Mouse (Mus musculus): ENCODE measurements around the gene Pnpo. TPM values are rescaled to one million over a fixed set of nuclear protein-coding genes. Genes with fewer than 3 reads are reported as not detected.
A peak's percentile ranks its signal among the peaks of the same experiment; 100 is the strongest.

Gene Pnpo
- polyA plus RNA-seq, 1 experiment from 2014 or later, result 26.7 TPM

- DNase-seq (ENCODE audit: low spot score) (no peak), ATAC-seq (replicated peaks; ENCODE audit: insufficient number of reproducible peaks, low FRiP score, low TSS enrichment, low read depth) (no peak)
- 74% methylated on average over 11 of the region's 11 CpGs for WGBS
- no peak overlapping the region for H3K27ac ChIP-seq (replicated peaks; ENCODE audit: low read depth, low read length)
- H3K4me2 ChIP-seq (ENCODE audit: low read depth, low read length), result no peak overlapping the region
- H3K27me3 ChIP-seq (ENCODE audit: control insufficient read depth, insufficient read depth, low read length), result no peaks in the 10 kb centered on the region; the same call in 1 of the 2 replicates
- H3K4me1 ChIP-seq (ENCODE audit: control insufficient read depth, insufficient read depth, low read length), result no peaks in the 10 kb centered on the region
- no peak overlapping the region for H3K9ac ChIP-seq (replicated peaks; ENCODE audit: low read length)
- no peaks in the 10 kb centered on the region for H3K36me3 ChIP-seq (replicated peaks; ENCODE audit: control insufficient read depth, insufficient read depth, low read depth, low read length)
- no peak overlapping the region for H3K4me3 ChIP-seq (ENCODE audit: low read depth, low read length)
- no peaks in the 10 kb centered on the region for H3K9me3 ChIP-seq (replicated peaks; ENCODE audit: control insufficient read depth, low read length)
Observed at GRCm38 (mm10) chr11:96924861-96925260, 18.9 kb downstream of the Pnpo start.

GRCm38 (mm10) chr11:96919003-96919402, 24.8 kb downstream of the Pnpo start:
- no peak overlapping the region for H3K4me3 ChIP-seq (ENCODE audit: low read depth, low read length)
- H3K9me3 ChIP-seq (replicated peaks; ENCODE audit: control insufficient read depth, low read length), result no peaks in the 10 kb centered on the region
- no peak overlapping the region for H3K4me2 ChIP-seq (ENCODE audit: low read depth, low read length)
- H3K9ac ChIP-seq (replicated peaks; ENCODE audit: low read length), result no peak overlapping the region
- no peaks in the 10 kb centered on the region for H3K36me3 ChIP-seq (replicated peaks; ENCODE audit: control insufficient read depth, insufficient read depth, low read depth, low read length)
- no peaks in the 10 kb centered on the region; the same call in 1 of the 2 replicates for H3K4me1 ChIP-seq (ENCODE audit: control insufficient read depth, insufficient read depth, low read length)
- H3K27me3 ChIP-seq (ENCODE audit: control insufficient read depth, insufficient read depth, low read length), result no peaks in the 10 kb centered on the region
- H3K27ac ChIP-seq (replicated peaks; ENCODE audit: low read depth, low read length), result no peak overlapping the region
- WGBS, result 69% methylated on average over 6 of the region's 6 CpGs
- no peak for DNase-seq (ENCODE audit: low spot score)
- no peak for ATAC-seq (replicated peaks; ENCODE audit: insufficient number of reproducible peaks, low FRiP score, low TSS enrichment, low read depth)

- ATAC-seq (replicated peaks; ENCODE audit: insufficient number of reproducible peaks, low FRiP score, low TSS enrichment, low read depth), result no peak
- H3K27ac ChIP-seq (replicated peaks; ENCODE audit: low read depth, low read length), result no peak overlapping the region
- WGBS, result 91% methylated on average over 6 of the region's 6 CpGs
- H3K4me3 ChIP-seq (ENCODE audit: low read depth, low read length), result no peak overlapping the region
- no peaks in the 10 kb centered on the region for H3K36me3 ChIP-seq (replicated peaks; ENCODE audit: control insufficient read depth, insufficient read depth, low read depth, low read length)
- no peak for DNase-seq (ENCODE audit: low spot score)
- no peak overlapping the region for H3K4me2 ChIP-seq (ENCODE audit: low read depth, low read length)
- no peak overlapping the region for H3K9ac ChIP-seq (replicated peaks; ENCODE audit: low read length)
- H3K27me3 ChIP-seq (ENCODE audit: control insufficient read depth, insufficient read depth, low read length), result no peaks in the 10 kb centered on the region
- H3K9me3 ChIP-seq (replicated peaks; ENCODE audit: control insufficient read depth, low read length), result no peaks in the 10 kb centered on the region
- no peaks in the 10 kb centered on the region; the same call in 1 of the 2 replicates for H3K4me1 ChIP-seq (ENCODE audit: control insufficient read depth, insufficient read depth, low read length)
Observed at GRCm38 (mm10) chr11:96917415-96917814, 26.4 kb downstream of the Pnpo start.

GRCm38 (mm10) chr11:96916885-96917396, 26.8 kb downstream of the Pnpo start:
- DNase-seq (ENCODE audit: low spot score) (no peak), ATAC-seq (replicated peaks; ENCODE audit: insufficient number of reproducible peaks, low FRiP score, low TSS enrichment, low read depth) (no peak; the same call in 1 of the 2 replicates)
- Histone ChIP-seq H3K9me3 (replicated peaks; ENCODE audit: control insufficient read depth, low read length) (no peaks in the 10 kb centered on the region), H3K27ac (replicated peaks; ENCODE audit: low read depth, low read length) (no peak overlapping the region), H3K27me3 (ENCODE audit: control insufficient read depth, insufficient read depth, low read length) (no peaks in the 10 kb centered on the region), H3K4me2 (ENCODE audit: low read depth, low read length) (peak overlapping the region; percentile 34), H3K4me1 (ENCODE audit: control insufficient read depth, insufficient read depth, low read length) (no peaks in the 10 kb centered on the region; the same call in 1 of the 2 replicates), H3K9ac (replicated peaks; ENCODE audit: low read length) (peak overlapping the region; percentile 39), H3K36me3 (replicated peaks; ENCODE audit: control insufficient read depth, insufficient read depth, low read depth, low read length) (no peaks in the 10 kb centered on the region), H3K4me3 (ENCODE audit: low read depth, low read length) (peak overlapping the region; percentile 16; the same call in 1 of the 2 replicates)
- 32% methylated on average over 12 of the region's 13 CpGs for WGBS

GRCm38 (mm10) chr11:96916044-96916884, 27.5 kb downstream of the Pnpo start, which contains the start of gene Cdk5rap3:
Gene Cdk5rap3 (minus strand): TSS chr11:96916496.
- peak; percentile 96 for ATAC-seq (replicated peaks; ENCODE audit: insufficient number of reproducible peaks, low FRiP score, low TSS enrichment, low read depth)
- under 1% methylated on average over 55 of the region's 55 CpGs for WGBS

GRCm38 (mm10) chr11:96912682-96913081, 31.1 kb downstream of the Pnpo start:
- Histone ChIP-seq H3K36me3 (replicated peaks; ENCODE audit: control insufficient read depth, insufficient read depth, low read depth, low read length) (no peaks in the 10 kb centered on the region; the same call in 1 of the 2 replicates), H3K4me1 (ENCODE audit: control insufficient read depth, insufficient read depth, low read length) (no peaks in the 10 kb centered on the region; the same call in 1 of the 2 replicates), H3K9me3 (replicated peaks; ENCODE audit: control insufficient read depth, low read length) (no peaks in the 10 kb centered on the region), H3K9ac (replicated peaks; ENCODE audit: low read length) (no peak overlapping the region), H3K27ac (replicated peaks; ENCODE audit: low read depth, low read length) (no peak overlapping the region), H3K4me3 (ENCODE audit: low read depth, low read length) (no peak overlapping the region), H3K27me3 (ENCODE audit: control insufficient read depth, insufficient read depth, low read length) (no peaks in the 10 kb centered on the region), H3K4me2 (ENCODE audit: low read depth, low read length) (no peak overlapping the region)
- 87% methylated on average over 11 of the region's 11 CpGs for WGBS
- ATAC-seq (replicated peaks; ENCODE audit: insufficient number of reproducible peaks, low FRiP score, low TSS enrichment, low read depth), result no peak
- no peak for DNase-seq (ENCODE audit: low spot score)

More at GRCm38 (mm10) chr11:96916044-96916884, 27.5 kb downstream of the Pnpo start, which contains the start of gene Cdk5rap3:
- Histone ChIP-seq H3K27ac (replicated peaks; ENCODE audit: low read depth, low read length) (no peak within 1 kb of the TSS), H3K4me3 (ENCODE audit: low read depth, low read length) (peak within 1 kb of the TSS; percentile 75), H3K9me3 (replicated peaks; ENCODE audit: control insufficient read depth, low read length) (no peaks in the 10 kb centered on the region), H3K4me2 (ENCODE audit: low read depth, low read length) (peak within 1 kb of the TSS; percentile 87), H3K36me3 (replicated peaks; ENCODE audit: control insufficient read depth, insufficient read depth, low read depth, low read length) (no peaks in the 10 kb centered on the region), H3K9ac (replicated peaks; ENCODE audit: low read length) (peak within 1 kb of the TSS; percentile 78), H3K4me1 (ENCODE audit: control insufficient read depth, insufficient read depth, low read length) (no peaks in the 10 kb centered on the region; the same call in 1 of the 2 replicates), H3K27me3 (ENCODE audit: control insufficient read depth, insufficient read depth, low read length) (no peaks in the 10 kb centered on the region)
- DNase-seq (ENCODE audit: low spot score), result peak; percentile 100

- Histone ChIP-seq H3K27me3 (ENCODE audit: control insufficient read depth, insufficient read depth, low read length) (no peaks in the 10 kb centered on the region), H3K36me3 (replicated peaks; ENCODE audit: control insufficient read depth, insufficient read depth, low read depth, low read length) (no peaks in the 10 kb centered on the region; the same call in 1 of the 2 replicates), H3K9me3 (replicated peaks; ENCODE audit: control insufficient read depth, low read length) (no peaks in the 10 kb centered on the region), H3K27ac (replicated peaks; ENCODE audit: low read depth, low read length) (no peak overlapping the region), H3K4me3 (ENCODE audit: low read depth, low read length) (no peak overlapping the region), H3K9ac (replicated peaks; ENCODE audit: low read length) (no peak overlapping the region), H3K4me1 (ENCODE audit: control insufficient read depth, insufficient read depth, low read length) (no peaks in the 10 kb centered on the region), H3K4me2 (ENCODE audit: low read depth, low read length) (no peak overlapping the region)
- peak; percentile 89 for DNase-seq (ENCODE audit: low spot score)
- WGBS, result 27% methylated on average over 7 of the region's 7 CpGs
- ATAC-seq (replicated peaks; ENCODE audit: insufficient number of reproducible peaks, low FRiP score, low TSS enrichment, low read depth), result peak; percentile 49
Observed at GRCm38 (mm10) chr11:96910003-96910402, 33.8 kb downstream of the Pnpo start.

- Histone ChIP-seq H3K27me3 (ENCODE audit: control insufficient read depth, insufficient read depth, low read length) (no peaks in the 10 kb centered on the region), H3K27ac (replicated peaks; ENCODE audit: low read depth, low read length) (no peak overlapping the region), H3K4me1 (ENCODE audit: control insufficient read depth, insufficient read depth, low read length) (no peaks in the 10 kb centered on the region), H3K4me3 (ENCODE audit: low read depth, low read length) (no peak overlapping the region), H3K9me3 (replicated peaks; ENCODE audit: control insufficient read depth, low read length) (no peaks in the 10 kb centered on the region), H3K9ac (replicated peaks; ENCODE audit: low read length) (no peak overlapping the region), H3K4me2 (ENCODE audit: low read depth, low read length) (no peak overlapping the region), H3K36me3 (replicated peaks; ENCODE audit: control insufficient read depth, insufficient read depth, low read depth, low read length) (no peaks in the 10 kb centered on the region; the same call in 1 of the 2 replicates)
- 88% methylated on average over 12 of the region's 12 CpGs for WGBS
- no peak for DNase-seq (ENCODE audit: low spot score)
- ATAC-seq (replicated peaks; ENCODE audit: insufficient number of reproducible peaks, low FRiP score, low TSS enrichment, low read depth), result no peak
Observed at GRCm38 (mm10) chr11:96908594-96908993, 35.2 kb downstream of the Pnpo start.

All from embryonic facial prominence, embryonic 11.5 days (tissue).